In the genomic region with DNA sequence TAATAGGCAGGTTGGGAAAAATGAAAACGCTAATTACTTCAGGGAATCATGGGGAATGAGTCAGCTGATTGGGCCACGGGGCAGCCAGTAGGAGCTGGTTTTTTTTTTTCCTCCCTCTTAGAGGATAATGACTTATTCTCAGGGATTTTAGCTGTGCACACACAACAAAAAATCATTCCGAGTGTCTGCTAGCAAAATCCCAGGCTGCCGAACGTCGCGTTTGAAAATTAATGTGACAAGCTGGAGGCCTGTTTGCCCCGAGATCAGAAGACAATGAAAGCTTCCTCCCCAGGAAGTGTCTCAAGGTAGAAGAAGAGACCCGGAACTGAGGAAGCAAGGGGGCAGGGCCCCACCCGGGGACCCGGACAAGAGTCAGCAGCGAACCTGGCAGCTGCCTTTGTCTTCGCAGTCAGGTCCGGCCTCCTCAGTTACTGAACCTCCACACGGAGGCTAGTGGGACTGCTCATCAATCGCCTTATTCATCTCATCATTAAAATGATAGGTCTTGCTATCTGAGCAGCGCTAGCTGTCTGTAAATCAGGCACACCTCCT, we compare ENCODE assay signal across 9 mouse cellular contexts.
DNase-seq lines count a peak whose midpoint lies in the region; ATAC-seq and TF ChIP-seq lines count a peak whose summit lies in the region.
"Had no signal": no experiment of that assay in that cellular context is flagged by ENCODE, and none has a peak within 500 bp of the region (broad histone marks: within the 10 kb centered on the region; RNA-seq: fewer than 3 reads in every experiment).

No protein-coding gene starts in this region.

- no peak for ATAC-seq in megakaryocyte progenitor cell, adult 5-6 weeks (replicated peaks; ENCODE audit: poor library complexity)

- no peak for TF ChIP-seq CTCF in cerebellum, adult 2 months (IDR thresholded peaks at IDR 0.05; ENCODE audit: borderline replicate concordance, insufficient read depth, low read depth, low read length)

- no peak for TF ChIP-seq POLR2A in cerebellum, adult 2 months (IDR thresholded peaks at IDR 0.05; ENCODE audit: borderline replicate concordance, insufficient read depth, low read length)

- 66% methylated on average over 17 of the region's 17 CpGs for WGBS in cerebellum, adult 2 months

- H3K27ac ChIP-seq in cerebellum, adult 2 months (ENCODE audit: insufficient read depth, low read length) = no peak overlapping the region

- peaks cover 9% of the 10 kb centered on the region for H3K4me1 ChIP-seq in cerebellum, adult 2 months (ENCODE audit: control insufficient read depth, insufficient read depth, low read length)

- peak; percentile 73 for DNase-seq in CD4-positive, CD25-positive, alpha-beta regulatory T cell, adult 2 months (ENCODE audit: low read depth, low spot score)
- DNase-seq in ZHBTc4 (ENCODE audit: low read depth, low spot score) = peak; percentile 73
- peak; percentile 20 for DNase-seq in heart, postnatal 4 days
- peak; percentile 55 to 73 for DNase-seq in kidney, postnatal 4 days
- peak; percentile 72 for DNase-seq in naive thymus-derived CD4-positive, alpha-beta T cell, adult 2 months (ENCODE audit: low read depth)
- DNase-seq in cerebellum, adult 2 months = no peak
- DNase-seq in ovary, postnatal 10 days (ENCODE audit: low spot score) = no peak

- H3K27me3 ChIP-seq in cerebellum, adult 2 months (ENCODE audit: control insufficient read depth, insufficient read depth, low read length) = no peaks in the 10 kb centered on the region

- no peak overlapping the region for H3K4me3 ChIP-seq in cerebellum, adult 2 months (replicated peaks; ENCODE audit: insufficient read depth, low read depth, low read length)
- H3K4me3 ChIP-seq: megakaryocyte, embryonic 14.5 days had no signal

Comparison
In these comparisons a context has a peak if more than half of its experiments do, and no peak if none do; other contexts are left out.
1. DNase-seq: peak in CD4-positive, CD25-positive, alpha-beta regulatory T cell, adult 2 months (single experiment), ZHBTc4 (single experiment), heart, postnatal 4 days (single experiment), kidney, postnatal 4 days (2 of 2) and naive thymus-derived CD4-positive, alpha-beta T cell, adult 2 months (single experiment); none in cerebellum, adult 2 months (0 of 2) and ovary, postnatal 10 days (single experiment).